Mouse (Mus musculus) neutrophil, adult 83 days (primary cell): Measurements from ENCODE around the gene Grk2. TPM values are rescaled to one million over a fixed set of nuclear protein-coding genes. Genes with fewer than 3 reads are reported as not detected.

Source experiments
- total RNA-seq, 2 experiments: library from RNA; stranded (reverse); gene quantifications; one replicate each; pipeline ENCODE4 v1.2.4; 2023

Grk2 gene
- total RNA-seq, result 100 to 1,000 TPM; 416 to 479 TPM

DNA sequence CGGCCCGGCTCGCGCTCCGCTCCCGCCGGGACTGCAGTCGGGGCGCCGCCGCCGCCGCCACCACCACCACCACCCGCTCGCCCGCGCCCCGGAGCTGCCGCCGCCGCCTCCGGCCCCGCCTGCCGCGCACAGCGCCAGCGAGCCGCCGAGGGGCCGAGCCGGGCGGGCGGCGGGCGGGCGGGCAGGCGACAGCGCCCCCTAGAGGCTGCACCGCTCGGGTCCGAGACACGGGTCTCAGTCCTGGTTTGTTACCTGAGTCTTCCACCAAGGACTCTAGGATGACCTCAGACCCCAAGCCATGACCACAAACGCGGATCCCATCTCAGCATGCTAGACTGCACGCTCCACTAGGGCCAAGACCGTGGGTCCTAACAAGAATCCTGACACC lies at the start of gene Grk2:
Gene Grk2 (minus strand): TSS at position 33 of the 388 bp plus-strand sequence.

DNA sequence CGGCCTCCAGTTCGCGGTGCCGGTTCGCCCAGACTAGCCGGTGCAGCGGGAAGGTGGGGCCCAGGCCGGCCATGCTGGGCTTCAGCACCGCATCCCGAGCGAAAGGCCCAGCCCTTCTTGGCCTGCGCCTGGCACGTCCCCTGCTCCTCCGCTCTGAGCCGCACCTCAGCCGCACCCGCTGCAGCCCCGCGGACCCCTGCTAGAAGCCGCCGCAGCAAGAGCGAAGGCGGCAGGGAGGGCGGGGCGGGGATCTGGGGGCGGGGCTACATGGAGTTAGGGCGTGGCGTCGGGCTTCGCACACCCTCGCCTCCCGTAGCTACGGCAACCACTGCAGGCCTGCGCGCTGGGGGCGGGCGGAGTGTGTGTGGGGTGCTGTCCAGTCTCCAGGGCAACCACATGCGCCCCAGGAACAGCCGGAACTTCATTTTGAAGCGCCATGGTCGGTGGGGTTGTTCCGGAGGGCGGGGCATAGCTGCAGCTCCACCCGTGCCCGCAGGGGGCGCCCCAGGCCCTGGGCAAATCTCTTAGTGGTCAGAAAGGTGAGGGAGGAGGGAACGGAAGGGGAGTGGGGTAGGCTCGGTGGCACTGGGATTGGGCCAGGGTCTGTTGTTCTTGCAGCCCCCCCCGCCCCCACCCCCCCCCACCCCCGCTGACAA lies 23.0 kb downstream of the Grk2 start, which contains the start of gene Ankrd13d:
Gene Ankrd13d (minus strand): TSS at position 240 of the 656 bp plus-strand sequence.

DNA sequence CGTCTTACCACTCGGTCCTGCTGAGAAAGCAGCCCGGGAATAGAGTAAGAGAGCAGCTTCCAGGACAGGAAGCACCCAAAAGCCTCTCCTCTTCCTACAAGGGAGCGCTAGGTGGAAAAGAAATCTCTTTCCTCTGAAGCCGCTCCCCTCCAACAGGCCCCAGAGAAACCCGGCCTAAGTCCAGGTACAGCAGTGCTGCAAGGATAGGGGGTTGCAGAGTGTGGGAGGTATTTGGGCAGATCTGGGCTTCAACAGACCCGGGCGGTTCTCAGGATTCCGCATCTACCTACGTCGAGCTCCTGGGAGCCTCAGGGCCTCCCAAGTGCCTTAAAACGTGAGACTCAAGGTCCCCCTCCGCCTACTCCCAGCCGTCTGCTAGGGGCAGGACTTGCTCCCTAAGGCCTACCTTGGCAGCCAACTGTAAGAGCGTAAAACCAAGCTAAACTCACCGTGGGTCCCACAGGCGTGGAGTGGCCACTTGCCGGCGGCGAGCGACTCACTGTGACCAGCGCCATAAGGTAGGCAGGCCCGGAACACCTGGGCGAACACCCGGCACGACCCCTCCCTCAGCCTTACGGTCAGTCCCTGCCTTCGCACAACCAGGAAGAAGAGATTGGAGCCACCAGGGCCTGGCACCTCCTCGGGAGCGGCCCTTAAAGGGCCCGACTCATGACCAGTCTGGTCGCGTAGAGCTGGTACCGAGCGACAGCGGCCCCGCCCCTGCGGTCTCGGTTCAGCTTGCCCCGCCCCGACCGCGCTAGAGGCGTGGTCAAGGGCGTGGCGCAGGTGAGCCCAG lies 37.3 kb downstream of the Grk2 start, which contains the start of gene Ssh3:
Gene Ssh3 (minus strand): TSS at position 615 of the 796 bp plus-strand sequence.

Other genes starting within 250 kb of the Grk2 start
- gene Gstp3, start 246.7 kb downstream of the Grk2 start, total RNA-seq, result 1 to 10 TPM; 5.3 to 8.8 TPM
- gene Cabp2, start 224.6 kb downstream of the Grk2 start, total RNA-seq, result not detected
- 100 to 1,000 TPM; 208 to 221 TPM for gene Cdk2ap2, start 209.0 kb downstream of the Grk2 start, total RNA-seq
- 100 to 1,000 TPM; 161 to 176 TPM for gene Pitpnm1, start 206.2 kb downstream of the Grk2 start, total RNA-seq
- 100 to 1,000 TPM in 1 of 2 experiments, 10 to 100 TPM in 1; 96.8 to 101 TPM for gene Aip, start 180.4 kb downstream of the Grk2 start, total RNA-seq
- gene Gpr152, start 166.4 kb downstream of the Grk2 start, total RNA-seq, result not detected
- under 1 TPM in 1 of 2 experiments, not detected in 1; 0.22 TPM for gene Cabp4, start 162.2 kb downstream of the Grk2 start, total RNA-seq
- gene Coro1b, start 157.6 kb downstream of the Grk2 start, total RNA-seq, result 100 to 1,000 TPM; 186 to 201 TPM
- gene Ptprcap, start 152.6 kb downstream of the Grk2 start, total RNA-seq, result 10 to 100 TPM in 1 of 2 experiments, 1 to 10 TPM in 1; 8.0 to 11.7 TPM
- 10 to 100 TPM; 43.1 to 43.8 TPM for gene Rps6kb2, start 142.9 kb downstream of the Grk2 start, total RNA-seq
- gene Carns1, start 130.7 kb downstream of the Grk2 start, total RNA-seq, result 10 to 100 TPM; 24.4 to 28.9 TPM
- gene Tbc1d10c, start 114.9 kb downstream of the Grk2 start, total RNA-seq, result 100 to 1,000 TPM; 110 to 127 TPM
- gene Ppp1ca, start 114.2 kb downstream of the Grk2 start, total RNA-seq, result 100 to 1,000 TPM; 420 to 454 TPM
- gene Rad9a, start 104.6 kb downstream of the Grk2 start, total RNA-seq, result 10 to 100 TPM; 30.2 to 36.5 TPM
- 1 to 10 TPM; 2.4 to 2.8 TPM for gene Clcf1, start 92.0 kb downstream of the Grk2 start, total RNA-seq
- gene AC109138.7, start 91.9 kb downstream of the Grk2 start, total RNA-seq, result not detected
- gene Pold4, start 74.3 kb downstream of the Grk2 start, total RNA-seq, result 10 to 100 TPM; 55.9 to 59.1 TPM
- 10 to 100 TPM; 29.4 to 30.5 TPM for gene Ssh3, start 37.0 kb downstream of the Grk2 start, total RNA-seq
- gene Ankrd13d, start 23.1 kb downstream of the Grk2 start, total RNA-seq, result 10 to 100 TPM; 30.7 to 42.6 TPM
- 100 to 1,000 TPM in 1 of 2 experiments, 10 to 100 TPM in 1; 90.4 to 121 TPM for gene Kdm2a, start 92.1 kb upstream of the Grk2 start, total RNA-seq
- gene Rhod, start 133.2 kb upstream of the Grk2 start, total RNA-seq, result not detected
- not detected for gene Syt12, start 171.2 kb upstream of the Grk2 start, total RNA-seq
- gene 2010003K11Rik, start 192.4 kb upstream of the Grk2 start, total RNA-seq, result not detected
- gene Pcx, start 204.2 kb upstream of the Grk2 start, total RNA-seq, result 1 to 10 TPM; 6.3 to 9.4 TPM